Mouse (Mus musculus): ENCODE measurements around the gene Gm9817.

DNA sequence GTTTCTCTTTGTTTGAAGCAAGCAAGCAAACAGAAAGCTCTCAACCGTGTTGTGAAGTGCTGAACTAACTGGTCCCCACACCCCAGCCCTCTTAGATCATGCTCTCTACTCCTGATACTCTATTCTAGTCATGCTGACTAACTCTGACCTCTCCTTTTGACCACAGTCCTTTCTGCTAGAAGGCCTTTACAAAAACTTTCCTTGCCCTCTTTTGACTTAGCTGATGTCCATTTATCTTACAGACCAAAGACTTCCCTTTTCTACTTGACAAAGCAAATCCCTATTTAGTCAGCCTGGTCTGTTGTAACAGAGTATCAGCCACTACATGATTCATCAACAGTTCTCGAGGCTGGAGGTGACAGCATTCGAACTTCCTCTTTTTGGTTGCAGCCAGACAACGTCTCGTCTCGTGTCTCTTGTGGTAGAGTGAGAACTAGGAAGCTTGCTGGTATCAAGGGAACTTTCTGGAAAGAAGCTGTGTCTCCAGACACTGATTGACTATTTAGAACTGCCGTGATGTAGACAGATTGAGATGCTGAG, 30.4 kb downstream of the Gm9817 start:
- no peak for TF ChIP-seq CTCF (IDR thresholded peaks at IDR 0.05; ENCODE audit: borderline replicate concordance, control insufficient read depth, extremely low read depth, insufficient read depth, low read length, poor library complexity)
- TF ChIP-seq POLR2A (IDR thresholded peaks at IDR 0.05; ENCODE audit: control insufficient read depth, extremely low read depth, insufficient read depth, low read length, poor library complexity) = no peak

Data from thymus, adult 2 months (tissue).